Mouse (Mus musculus): ENCODE results near the gene Rnf225. TPM values are rescaled to one million over a fixed set of nuclear protein-coding genes. Genes with fewer than 3 reads are reported as not detected.

Rnf225 gene
- total and polyA plus RNA-seq, 3 experiments = 0.89 to 2.3 TPM; not detected in 1

GRCm38 (mm10) chr7:12921705-12922465 lies 5.3 kb upstream of the Rnf225 start, which contains the start of gene Rps5:
Gene Rps5 (plus strand): TSS chr7:12922290.
- Histone ChIP-seq H3K9ac (ENCODE audit: control insufficient read depth, low read depth, low read length, poor library complexity, severe bottlenecking) (peak within 1 kb of the TSS; percentile 98), H3K4me1 (ENCODE audit: control insufficient read depth in 1 of 2, insufficient read depth in 2 of 2, low read length in 2 of 2) (peaks cover 0 to 10% of the 10 kb centered on the region in 2 experiments; a peak in 1 of 4 replicates), H3K4me3 (ENCODE audit: control insufficient read depth in 1 of 2, insufficient read depth in 1 of 2, low read depth in 2 of 2, low read length in 2 of 2) (peak within 1 kb of the TSS; percentile 74 to 90), H3K9me3 (replicated peaks; ENCODE audit: insufficient read depth, low read length) (no peaks in the 10 kb centered on the region), H3K79me2 (ENCODE audit: control insufficient read depth, insufficient read depth, low read length, poor library complexity) (peaks cover 28% of the 10 kb centered on the region), H3K27ac (ENCODE audit: control insufficient read depth, low read depth, low read length) (peak within 1 kb of the TSS; percentile 96), H3K27me3 (ENCODE audit: control insufficient read depth in 1 of 2, insufficient read depth in 2 of 2, low read length in 2 of 2) (no peaks in the 10 kb centered on the region), H3K36me3 (ENCODE audit: control insufficient read depth in 1 of 2, insufficient read depth in 2 of 2, low read length in 2 of 2) (peaks cover 14 to 18% of the 10 kb centered on the region in 2 experiments)
- DNase-seq (ENCODE audit: low read depth, low spot score) = peak; percentile 99
- peak; percentile 99 for TF ChIP-seq TBP (IDR thresholded peaks at IDR 0.05; ENCODE audit: low read depth, low read length)
- peak; percentile 90 for TF ChIP-seq MAX (IDR thresholded peaks at IDR 0.05; ENCODE audit: low read length)
- TF ChIP-seq JUND (IDR thresholded peaks at IDR 0.05; ENCODE audit: low read depth, low read length) = no peak
- no peak for TF ChIP-seq BHLHE40 (IDR thresholded peaks at IDR 0.05; ENCODE audit: borderline replicate concordance, low read depth, low read length)
- TF ChIP-seq ZMIZ1 (IDR thresholded peaks at IDR 0.05; ENCODE audit: low read depth, low read length) = peak; percentile 93
- 0 out of 2 replicates have a peak, but pooled peaks have one; percentile 15 for TF ChIP-seq RCOR1 (IDR thresholded peaks at IDR 0.05; ENCODE audit: low read depth, low read length)
- TF ChIP-seq POLR2AphosphoS2 (IDR thresholded peaks at IDR 0.05; ENCODE audit: low read length) = peak; percentile 95
- peak; percentile 78 for TF ChIP-seq MAZ (IDR thresholded peaks at IDR 0.05; ENCODE audit: low read depth, low read length)
- TF ChIP-seq NRF1 (IDR thresholded peaks at IDR 0.05; ENCODE audit: insufficient read depth, low read depth, low read length, poor library complexity, severe bottlenecking) = peak; percentile 89
- TF ChIP-seq GABPA (IDR thresholded peaks at IDR 0.05; ENCODE audit: low read depth, low read length) = no peak
- no peak for TF ChIP-seq USF1 (IDR thresholded peaks at IDR 0.05; ENCODE audit: low read depth, low read length)
- peak; percentile 97 for TF ChIP-seq MYC (IDR thresholded peaks at IDR 0.05; ENCODE audit: low read depth, low read length)
- no peak for TF ChIP-seq MYB (IDR thresholded peaks at IDR 0.05; ENCODE audit: low read depth, low read length)
- TF ChIP-seq ZKSCAN1 (IDR thresholded peaks at IDR 0.05; ENCODE audit: low read depth, low read length) = no peak
- peak; percentile 82 for TF ChIP-seq SIN3A (IDR thresholded peaks at IDR 0.05; ENCODE audit: low read length)
- no peak; a peak in 1 of 4 replicates for TF ChIP-seq EP300 (IDR thresholded peaks at IDR 0.05; ENCODE audit: low read depth in 1 of 2, low read length in 2 of 2)
- TF ChIP-seq MEF2A (IDR thresholded peaks at IDR 0.05; ENCODE audit: extremely low read depth, insufficient replicate concordance, low read depth, low read length, poor library complexity, severe bottlenecking) = no peak
- TF ChIP-seq GATA1 (IDR thresholded peaks at IDR 0.05; ENCODE audit: low read depth, low read length) = peak; percentile 10; the same call in 1 of the 2 replicates
- peak; percentile 98 for TF ChIP-seq NELFE (IDR thresholded peaks at IDR 0.05; ENCODE audit: low read depth, low read length)
- no peak for TF ChIP-seq CHD1 (IDR thresholded peaks at IDR 0.05; ENCODE audit: low read depth, low read length)
- peak; percentile 64 to 89 for TF ChIP-seq POLR2A (IDR thresholded peaks at IDR 0.05; ENCODE audit: control insufficient read depth in 1 of 2, insufficient read depth in 1 of 2, low read depth in 1 of 2, low read length in 2 of 2, poor library complexity in 1 of 2)
- peak; percentile 88 for TF ChIP-seq E2F4 (IDR thresholded peaks at IDR 0.05; ENCODE audit: borderline replicate concordance, low read depth, low read length)
- TF ChIP-seq CTCF (IDR thresholded peaks at IDR 0.05 in 2 of 3, conservative IDR thresholded peaks at IDR 0.05 in 1 of 3; ENCODE audit: control insufficient read depth in 1 of 3, insufficient read depth in 1 of 3, low read depth in 2 of 3, low read length in 3 of 3, poor library complexity in 1 of 3, severe bottlenecking in 1 of 3) = peak; percentile 22 to 59 (median 34); a peak in 5 of 6 replicates
- TF ChIP-seq USF2 (IDR thresholded peaks at IDR 0.05; ENCODE audit: borderline replicate concordance in 1 of 2, insufficient read depth in 1 of 2, low read depth in 1 of 2, low read length in 2 of 2) = no peak
- TF ChIP-seq MAFK (IDR thresholded peaks at IDR 0.05; ENCODE audit: borderline replicate concordance, low read depth, low read length) = no peak
- TF ChIP-seq ZNF384 (IDR thresholded peaks at IDR 0.05; ENCODE audit: low read depth, low read length) = peak; percentile 49; the same call in 1 of the 2 replicates
- TF ChIP-seq ETS1 (IDR thresholded peaks at IDR 0.05; ENCODE audit: low read depth, low read length) = peak; percentile 29; the same call in 1 of the 2 replicates
- peak; percentile 94 for TF ChIP-seq HCFC1 (IDR thresholded peaks at IDR 0.05; ENCODE audit: low read depth, low read length)
- no peak for TF ChIP-seq ZC3H11A (IDR thresholded peaks at IDR 0.05; ENCODE audit: low read depth, low read length)
- no peak for TF ChIP-seq TAL1 (IDR thresholded peaks at IDR 0.05; ENCODE audit: low read length)
- TF ChIP-seq POLR2AphosphoS5 (IDR thresholded peaks at IDR 0.05; ENCODE audit: borderline replicate concordance, low read depth, low read length) = peak; percentile 57; the same call in 1 of the 2 replicates
- no peak; the same call in 1 of the 2 replicates for TF ChIP-seq TCF12 (IDR thresholded peaks at IDR 0.05; ENCODE audit: low read depth, low read length)
- peak; percentile 80; the same call in 1 of the 2 replicates for TF ChIP-seq CHD2 (IDR thresholded peaks at IDR 0.05; ENCODE audit: low read length)
- no peak for TF ChIP-seq UBTF (IDR thresholded peaks at IDR 0.05; ENCODE audit: borderline replicate concordance, insufficient read depth, low read depth, low read length)
- no peak for TF ChIP-seq SMC3 (IDR thresholded peaks at IDR 0.05; ENCODE audit: low read depth, low read length)
